ENCODE assay signal across 25 mouse cellular contexts in genomic region chr4:108055873-108056272, GRCm38 (mm10). TPM values are rescaled to one million over a fixed set of nuclear protein-coding genes. Genes with fewer than 3 reads are reported as not detected.
DNase-seq lines count a peak whose midpoint lies in the region; ATAC-seq and TF ChIP-seq lines count a peak whose summit lies in the region.
"Had no signal": no experiment of that assay in that cellular context is flagged by ENCODE, and none has a peak within 500 bp of the region (broad histone marks: within the 10 kb centered on the region; RNA-seq: fewer than 3 reads in every experiment).

No protein-coding gene starts in this region.

- no peak overlapping the region for H3K4me3 ChIP-seq in kidney, adult 2 months (ENCODE audit: insufficient read depth, low read depth, low read length)
- no peak overlapping the region for H3K4me3 ChIP-seq in kidney, embryonic 14.5 days (ENCODE audit: low read length)
- H3K4me3 ChIP-seq in lung, embryonic 15.5 days, result no peak overlapping the region
- H3K4me3 ChIP-seq: embryonic facial prominence, embryonic 10.5 days; embryonic facial prominence, embryonic 13.5 days; erythroblast, embryonic 14.5 days; forebrain, embryonic 12.5 days; forebrain, embryonic 15.5 days; heart, embryonic 13.5 days had no signal

- H3K27ac ChIP-seq in kidney, adult 2 months (ENCODE audit: insufficient read depth, low read depth, low read length), result 0 out of 2 replicates have a peak overlapping the region, but pooled peaks have one; percentile 20
- H3K27ac ChIP-seq in kidney, embryonic 14.5 days (ENCODE audit: low read depth, low read length), result no peak overlapping the region
- H3K27ac ChIP-seq in lung, embryonic 15.5 days, result peak overlapping the region; percentile 33; the same call in 1 of the 2 replicates
- H3K27ac ChIP-seq: embryonic facial prominence, embryonic 10.5 days; embryonic facial prominence, embryonic 13.5 days; forebrain, embryonic 12.5 days; forebrain, embryonic 15.5 days; heart, embryonic 13.5 days; hindbrain, embryonic 14.5 days had no signal

- H3K36me3 ChIP-seq in kidney, adult 2 months (ENCODE audit: control insufficient read depth, insufficient read depth, low read length), result peaks cover 10% of the 10 kb centered on the region
- peaks cover 41% of the 10 kb centered on the region for H3K36me3 ChIP-seq in kidney, embryonic 14.5 days (ENCODE audit: control insufficient read depth, insufficient read depth, low read length)
- peaks cover 50% of the 10 kb centered on the region for H3K36me3 ChIP-seq in lung, embryonic 15.5 days

- no peaks in the 10 kb centered on the region for H3K27me3 ChIP-seq in kidney, adult 2 months (replicated peaks; ENCODE audit: control insufficient read depth, insufficient read depth, low read length)
- H3K27me3 ChIP-seq in kidney, embryonic 14.5 days (ENCODE audit: control insufficient read depth, insufficient read depth, low read length), result no peaks in the 10 kb centered on the region
- H3K27me3 ChIP-seq in lung, embryonic 15.5 days, result no peaks in the 10 kb centered on the region
- H3K27me3 ChIP-seq: embryonic facial prominence, embryonic 13.5 days; forebrain, embryonic 12.5 days; forebrain, embryonic 15.5 days; heart, embryonic 13.5 days had no signal

- H3K9me3 ChIP-seq in kidney, embryonic 14.5 days (ENCODE audit: control insufficient read depth, low read length), result no peaks in the 10 kb centered on the region
- no peaks in the 10 kb centered on the region for H3K9me3 ChIP-seq in lung, embryonic 15.5 days
- H3K9me3 ChIP-seq: embryonic facial prominence, embryonic 10.5 days; embryonic facial prominence, embryonic 13.5 days; forebrain, embryonic 12.5 days; forebrain, embryonic 15.5 days; heart, embryonic 13.5 days had no signal

- H3K4me2 ChIP-seq in kidney, embryonic 14.5 days (replicated peaks; ENCODE audit: low read depth, low read length), result no peak overlapping the region
- H3K4me2 ChIP-seq in lung, embryonic 15.5 days, result no peak overlapping the region
- H3K4me2 ChIP-seq: embryonic facial prominence, embryonic 13.5 days; forebrain, embryonic 12.5 days; forebrain, embryonic 15.5 days; heart, embryonic 13.5 days; hindbrain, embryonic 14.5 days had no signal

- no peak for TF ChIP-seq POLR2A in kidney, adult 2 months (IDR thresholded peaks at IDR 0.05; ENCODE audit: low read depth, low read length)

- 78% methylated on average over 10 of the region's 10 CpGs for WGBS in kidney, adult 2 months
- 65% methylated on average over 10 of the region's 10 CpGs for WGBS in kidney, embryonic 14.5 days
- 60% methylated on average over 10 of the region's 10 CpGs for WGBS in lung, embryonic 15.5 days

- H3K9ac ChIP-seq in kidney, embryonic 14.5 days (ENCODE audit: low read depth, low read length), result no peak overlapping the region
- no peak overlapping the region for H3K9ac ChIP-seq in lung, embryonic 15.5 days
- H3K9ac ChIP-seq: embryonic facial prominence, embryonic 13.5 days; forebrain, embryonic 12.5 days; forebrain, embryonic 15.5 days; heart, embryonic 13.5 days; hindbrain, embryonic 14.5 days had no signal

- DNase-seq in kidney, adult 2 months, result no peak
- no peak for DNase-seq in lung, adult 18-20 months
- DNase-seq in lung, postnatal 14 days, result peak; percentile 12
- DNase-seq in ovary, postnatal 10 days (ENCODE audit: low spot score), result no peak
- DNase-seq: adrenal gland, adult 8-10 months; adrenal gland, postnatal 25 days; cerebellum, adult 11-12 months; cerebellum, adult 8-10 months; cerebellum, postnatal 10 days; cerebellum, postnatal 36 days; embryo, embryonic 11 days; gastrocnemius, postnatal 25 days; heart, adult 18-20 months; heart, postnatal 14 days; heart, postnatal 4 days had no signal

- no peak for TF ChIP-seq CTCF in kidney, adult 2 months (conservative IDR thresholded peaks at IDR 0.05; ENCODE audit: insufficient read depth, insufficient read length, low read depth, low read length)

- ATAC-seq in kidney, embryonic 14.5 days (ENCODE audit: low FRiP score, low TSS enrichment), result no peak; the same call in 1 of the 2 replicates
- ATAC-seq in lung, embryonic 15.5 days (ENCODE audit: borderline replicate concordance, extremely low read depth, low FRiP score, low TSS enrichment), result peak; percentile 82
- ATAC-seq: activated CD4-positive, CD25-positive, alpha-beta regulatory T cell, adult 4 months; forebrain, embryonic 15.5 days had no signal

- H3K4me1 ChIP-seq in kidney, adult 2 months (ENCODE audit: control insufficient read depth, insufficient read depth, low read length), result no peaks in the 10 kb centered on the region
- H3K4me1 ChIP-seq in kidney, embryonic 14.5 days (ENCODE audit: control insufficient read depth, insufficient read depth, low read length), result 0 out of 2 replicates have a peak, but pooled peaks cover 2% of the 10 kb centered on the region
- H3K4me1 ChIP-seq in lung, embryonic 15.5 days, result peaks cover 12% of the 10 kb centered on the region
- H3K4me1 ChIP-seq: embryonic facial prominence, embryonic 13.5 days had no signal

RNA-seq across cellular contexts. Expression of gene Podn, which starts 40.4 kb away (rescaled TPM):
- polyA plus RNA-seq in kidney, adult 2 months (2012; rRNA removed), result 29.8 and 30.4 TPM in 2 replicates
- 0.46 and 1.0 TPM in 2 replicates for polyA plus RNA-seq in kidney, embryonic 14.5 days (2014; fragmentation: Nextera tagmentation; extraction: Ambion mirVana)
- 1.1 and 1.3 TPM in 2 replicates for polyA plus RNA-seq in lung, embryonic 15.5 days (2015; fragmentation: Nextera tagmentation; extraction: Ambion mirVana)
- polyA plus RNA-seq: activated CD4-positive, CD25-positive, alpha-beta regulatory T cell, adult 4 months had no signal

Comparison
In these comparisons a context has a peak if more than half of its experiments do, and no peak if none do; other contexts are left out.
1. RNA of gene Podn, which starts 40.4 kb away (polyA plus RNA-seq): 29.8 to 30.4 TPM in kidney, adult 2 months; 1.1 to 1.3 TPM in lung, embryonic 15.5 days and 0.46 to 1.0 TPM in kidney, embryonic 14.5 days; every median in the first group is over 10 times any median in the second.